Mouse (Mus musculus) right cerebral cortex, postnatal 4 days (tissue): ENCODE data around the gene Rapgef1.

Source experiments
- DNase-seq: peaks from one replicate; pipeline ENCODE4 v3.0.0-alpha.2; 2022

Gene Rapgef1

GRCm38 (mm10) chr2:29619484-29620300 lies at the start of gene Rapgef1:
Gene Rapgef1 (plus strand): TSS chr2:29619720.
- peak; percentile 92 for DNase-seq

- DNase-seq = no peak
These were observed 47.4 kb upstream of the Rapgef1 start for GRCm38 (mm10) chr2:29571921-29572700.

DNA sequence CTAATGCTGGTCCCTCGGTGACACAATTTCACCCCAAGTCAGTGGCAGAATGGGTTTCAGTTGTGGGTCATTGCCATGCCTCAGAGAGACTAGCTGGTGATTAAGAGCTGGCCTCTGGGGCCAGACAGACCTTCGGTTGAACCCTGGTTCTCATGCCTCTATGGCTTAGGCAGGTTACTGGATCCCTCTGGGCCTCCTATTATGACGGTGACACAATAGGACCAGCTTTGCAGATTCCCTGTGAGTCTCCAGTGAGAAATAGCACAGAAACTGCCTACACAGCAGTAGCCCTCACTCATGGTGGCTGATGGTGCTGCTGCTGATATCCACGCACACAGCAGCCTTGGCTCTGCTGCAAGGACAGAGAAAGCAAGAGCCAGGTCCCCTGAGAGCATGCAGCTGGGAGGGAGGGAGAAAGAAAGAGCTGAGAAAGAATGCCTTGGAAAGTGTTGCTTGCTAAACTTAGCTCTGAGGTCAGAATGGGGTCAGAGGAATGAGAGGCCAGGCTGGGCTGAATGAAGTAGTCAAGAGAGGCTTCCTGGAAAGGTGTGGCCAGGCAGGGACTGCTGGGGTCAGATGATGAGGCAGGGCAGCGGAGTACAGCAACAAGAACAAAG lies 46.6 kb upstream of the Rapgef1 start:
- DNase-seq = no peak

DNA sequence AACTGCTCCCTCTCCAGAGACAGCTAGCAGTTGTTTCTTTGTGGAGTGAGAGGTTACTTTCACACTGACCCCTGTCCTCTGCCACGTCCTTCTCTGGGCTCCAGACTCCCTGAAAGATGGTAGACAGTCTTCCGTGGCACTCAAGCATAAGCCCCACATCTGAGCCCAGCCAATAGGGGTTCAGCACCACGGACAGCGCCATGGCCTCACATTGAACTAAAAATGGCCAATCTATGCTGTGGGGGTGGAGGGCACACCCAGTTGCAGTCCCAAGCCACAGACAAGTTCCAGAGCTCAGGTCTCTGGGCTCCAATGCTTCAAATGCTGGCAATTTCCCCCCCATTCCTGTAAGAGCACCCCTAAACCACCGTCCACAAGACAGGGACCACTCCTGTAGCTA lies 45.9 kb upstream of the Rapgef1 start:
- DNase-seq = peak; percentile 34

DNA sequence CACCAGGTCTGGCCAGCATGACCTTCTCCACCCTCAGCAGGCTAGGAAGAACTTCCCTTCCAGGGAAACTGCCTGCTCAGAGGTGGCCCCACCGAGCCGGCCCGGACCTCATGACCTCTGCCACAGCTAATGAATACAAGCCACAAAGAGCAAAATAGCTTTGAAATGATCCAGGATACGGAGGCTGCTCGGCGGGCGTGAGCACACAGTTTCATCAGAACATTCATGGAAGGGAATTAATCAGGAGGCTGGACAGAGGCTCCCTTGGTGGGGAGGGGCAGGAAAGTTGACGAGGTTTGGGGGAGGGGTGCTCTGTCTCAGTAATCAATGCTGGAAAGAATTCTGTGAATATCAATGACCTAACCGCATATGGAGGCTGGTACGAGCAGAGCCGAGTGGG lies 45.3 kb upstream of the Rapgef1 start:
- DNase-seq = no peak

- peak; percentile 72 for DNase-seq
These were observed 37.1 kb upstream of the Rapgef1 start for GRCm38 (mm10) chr2:29582415-29582814.

DNA sequence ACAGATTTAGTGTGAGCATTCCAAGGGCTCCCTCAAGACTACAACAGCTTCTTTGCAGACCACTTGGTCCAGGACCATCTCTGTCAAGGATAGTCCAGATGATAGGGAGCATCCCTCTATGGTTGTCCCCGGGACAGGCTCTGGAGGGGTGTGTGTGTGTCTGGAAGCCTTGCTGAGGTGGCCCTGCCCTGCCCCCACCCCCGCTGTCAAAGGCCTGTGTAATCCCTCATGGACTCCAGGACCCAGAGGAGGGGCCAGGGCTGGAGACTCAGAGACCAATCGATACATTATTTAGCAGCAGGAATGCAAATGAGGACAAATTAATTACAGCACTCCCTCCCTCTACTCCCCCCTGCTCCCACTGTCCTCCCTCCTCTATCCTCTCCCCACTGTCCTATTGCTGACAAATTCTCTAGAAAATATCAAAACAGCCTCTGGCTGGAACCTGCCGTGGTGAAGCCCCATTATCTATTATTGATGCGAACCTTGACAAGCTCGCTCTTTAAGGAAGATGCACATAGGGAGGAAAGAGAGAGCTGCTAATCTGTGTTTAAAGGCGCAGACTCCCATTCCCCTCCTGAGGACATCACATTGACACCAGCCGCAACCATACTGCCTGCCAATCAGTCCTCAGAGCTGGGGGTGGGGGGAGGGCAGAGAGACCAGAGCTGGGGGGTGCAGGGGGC lies 33.4 kb upstream of the Rapgef1 start:
- DNase-seq = no peak

DNA sequence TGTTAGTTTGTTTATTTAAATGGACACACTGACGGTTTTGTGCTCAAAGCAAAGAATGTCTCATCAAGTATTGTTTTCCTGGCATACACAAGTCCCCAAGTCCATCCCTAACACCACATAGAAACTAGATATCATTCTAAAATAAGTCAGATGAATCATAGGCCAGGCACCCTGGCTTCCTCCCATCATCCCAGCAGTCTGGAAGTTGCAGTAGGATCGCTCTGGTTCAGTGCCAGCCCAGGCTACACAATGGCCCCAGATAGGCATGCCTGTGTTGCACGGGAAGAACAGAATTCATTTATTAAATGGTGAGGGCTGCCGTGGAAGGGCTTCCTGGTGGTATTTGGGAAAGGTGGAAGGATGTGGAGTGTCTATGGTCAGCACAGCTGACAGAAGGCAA lies 31.5 kb upstream of the Rapgef1 start:
- DNase-seq = no peak

GRCm38 (mm10) chr2:29589266-29589665 lies 30.3 kb upstream of the Rapgef1 start:
- DNase-seq = no peak

DNA sequence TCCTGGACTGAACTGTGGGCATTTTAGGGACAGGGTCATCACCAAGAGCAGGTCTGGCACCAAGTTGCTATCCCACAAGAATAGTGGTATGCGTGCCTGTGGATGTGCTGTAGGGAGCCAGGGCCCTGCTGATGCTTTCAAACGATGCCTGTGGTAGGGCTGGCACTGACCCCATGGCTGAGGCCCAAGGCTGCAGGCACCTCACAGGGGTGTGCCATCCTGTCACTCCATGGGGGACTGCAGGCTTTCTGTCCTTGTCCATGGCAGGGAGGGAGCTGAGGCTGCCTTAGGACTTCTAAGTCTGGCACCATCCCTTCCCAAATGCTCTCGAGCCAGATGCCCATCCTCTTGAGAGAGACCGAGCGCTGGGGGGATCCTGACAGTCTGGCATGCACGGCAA lies 27.9 kb upstream of the Rapgef1 start:
- DNase-seq = no peak

DNA sequence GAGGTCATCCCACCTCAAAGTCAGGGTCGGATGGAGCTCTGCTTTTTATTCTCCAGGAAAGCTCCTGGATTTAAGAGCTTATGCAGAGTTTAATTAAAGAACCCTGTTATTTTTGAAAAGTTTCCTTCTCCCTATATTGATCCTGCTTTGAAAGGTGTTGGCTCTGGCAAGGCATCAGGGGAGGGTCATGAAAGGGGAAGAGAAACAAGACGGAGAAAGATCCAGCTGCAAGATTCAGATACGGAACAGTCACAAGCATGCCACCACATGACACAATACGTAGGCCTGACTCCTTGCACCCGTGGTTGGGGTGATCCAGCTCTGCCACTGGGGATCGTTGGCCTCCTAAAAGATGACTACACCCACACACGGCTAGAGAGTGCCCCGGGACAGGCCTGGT lies 27.0 kb upstream of the Rapgef1 start:
- DNase-seq = no peak

DNA sequence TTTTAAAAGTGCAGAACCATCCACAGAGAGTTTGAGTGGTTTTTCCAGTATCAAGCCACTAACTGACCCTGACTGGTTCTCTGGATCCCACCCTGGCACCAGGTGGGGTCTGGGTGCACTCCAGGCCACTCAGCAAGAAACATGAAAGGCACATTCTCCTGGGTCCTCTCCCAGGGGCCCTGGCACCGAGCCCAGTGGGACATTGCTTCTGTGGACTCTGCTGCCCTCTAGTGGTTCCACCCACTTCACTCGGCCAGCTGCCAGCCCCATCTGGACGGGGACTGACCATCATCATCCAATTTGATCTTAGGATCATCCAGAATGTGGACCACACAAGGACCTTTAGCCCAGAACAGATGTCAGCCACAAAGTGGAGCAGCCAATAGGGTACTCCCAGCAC lies 15.6 kb upstream of the Rapgef1 start:
- peak; percentile 88 for DNase-seq

DNA sequence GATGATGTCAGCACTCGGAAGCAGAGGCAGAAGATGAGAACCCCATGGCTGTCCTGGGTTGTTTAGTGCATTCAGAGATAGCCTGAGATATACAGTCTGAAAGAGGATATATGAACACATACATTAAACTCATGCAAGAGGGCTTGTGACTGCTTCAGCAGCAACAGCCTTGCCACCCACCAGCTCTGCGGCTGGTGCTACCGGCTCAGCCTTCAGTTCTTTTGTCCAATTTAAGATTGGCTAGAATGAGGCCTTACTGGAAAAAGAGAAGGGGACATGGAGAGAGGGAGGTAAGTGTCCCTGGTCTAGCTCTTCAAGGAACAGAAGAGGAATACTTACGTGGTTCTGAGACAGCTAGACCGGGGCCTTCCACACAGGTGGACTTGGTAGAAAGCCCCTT lies 13.9 kb upstream of the Rapgef1 start:
- DNase-seq = no peak

DNA sequence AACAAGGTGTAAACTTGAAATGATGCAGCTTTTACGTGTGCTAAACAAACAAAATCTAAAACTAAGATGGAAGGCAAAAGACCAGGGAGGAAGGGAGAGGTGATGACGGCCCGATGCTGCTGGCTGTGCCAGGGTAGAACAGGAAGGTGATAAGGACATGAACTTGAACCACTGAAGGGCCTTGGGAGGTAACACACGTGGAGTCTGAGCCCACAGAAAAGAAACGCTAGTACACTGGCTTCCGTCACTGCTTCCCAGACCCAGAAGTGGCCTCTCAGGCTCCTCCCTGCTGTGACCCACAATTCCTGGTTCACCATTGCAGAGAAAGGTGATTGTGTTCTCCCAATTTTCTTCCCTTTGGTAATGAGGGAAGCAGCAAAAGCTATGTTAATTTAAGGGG lies 13.1 kb upstream of the Rapgef1 start:
- no peak for DNase-seq

DNA sequence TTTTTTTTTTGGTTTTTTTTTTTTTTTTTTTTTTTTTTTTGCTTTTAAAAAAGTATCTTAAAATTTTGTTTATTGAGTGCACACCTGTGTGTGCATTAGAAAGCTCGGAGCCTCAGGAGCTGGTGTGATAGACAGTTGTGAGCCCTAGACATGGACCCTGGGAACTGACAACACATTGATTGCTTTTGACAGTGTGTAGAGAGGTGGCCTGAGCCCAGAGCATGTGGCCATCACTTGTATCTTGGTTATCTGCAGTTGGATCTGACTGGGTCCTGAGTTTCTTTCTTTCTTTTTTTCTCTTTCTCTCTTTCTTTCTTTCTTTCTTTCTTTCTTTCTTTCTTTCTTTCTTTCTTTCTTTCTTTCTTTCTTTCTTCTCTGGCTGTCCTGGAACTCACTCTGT lies 2.2 kb upstream of the Rapgef1 start:
- DNase-seq = no peak

DNA sequence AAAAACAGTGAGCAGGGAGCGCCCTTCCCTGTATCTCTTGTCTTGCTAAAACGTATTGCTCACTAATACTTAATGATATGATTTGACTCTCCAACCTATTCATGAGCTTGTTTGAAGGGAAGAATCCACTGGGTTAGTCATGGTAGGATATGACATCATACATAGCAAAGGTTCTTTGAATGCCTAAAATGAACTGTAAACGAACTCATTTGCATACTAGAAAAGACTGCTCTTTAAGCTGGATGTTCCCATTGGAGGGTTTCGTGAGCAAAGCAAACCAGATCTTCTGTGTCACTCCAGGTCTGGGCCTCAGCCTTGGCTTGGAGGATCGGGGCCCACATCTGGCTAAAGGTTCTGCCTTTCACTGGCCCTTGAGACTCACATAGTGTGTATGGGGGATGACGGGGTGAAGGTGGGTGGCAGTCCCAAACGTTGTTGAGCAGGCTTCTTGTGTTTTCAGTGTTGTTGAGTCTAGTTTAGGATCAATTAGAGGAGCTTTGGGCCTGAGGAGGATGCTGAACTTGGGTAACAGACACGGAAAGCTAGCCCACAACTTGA lies 515 bp upstream of the Rapgef1 start:
- DNase-seq = no peak

GRCm38 (mm10) chr2:29620301-29620827 lies 844 bp downstream of the Rapgef1 start:
- peak; percentile 41 for DNase-seq

DNA sequence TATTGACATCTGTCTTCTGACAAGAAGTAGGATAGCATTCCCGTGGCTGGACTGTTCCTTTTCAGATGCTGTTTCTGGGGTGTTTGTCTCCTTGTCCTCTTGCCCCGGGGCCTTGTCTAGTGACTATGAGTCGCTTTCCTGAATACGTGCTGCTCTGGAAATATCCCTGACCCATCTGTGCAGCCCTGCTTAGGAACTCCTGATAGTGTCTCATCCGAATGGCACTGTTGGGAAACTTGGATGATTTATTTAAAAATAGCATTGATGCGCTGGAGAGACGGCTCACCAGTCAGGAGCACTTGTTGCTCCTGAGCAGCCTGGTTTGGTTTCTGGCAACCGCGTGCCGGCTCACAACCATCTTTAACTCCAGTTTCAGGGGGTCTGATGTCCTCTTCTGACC lies 1.6 kb downstream of the Rapgef1 start:
- DNase-seq = no peak

GRCm38 (mm10) chr2:29621636-29622035 lies 2.1 kb downstream of the Rapgef1 start:
- no peak for DNase-seq

- no peak for DNase-seq
These were observed 2.8 kb downstream of the Rapgef1 start for GRCm38 (mm10) chr2:29622126-29623005.

DNA sequence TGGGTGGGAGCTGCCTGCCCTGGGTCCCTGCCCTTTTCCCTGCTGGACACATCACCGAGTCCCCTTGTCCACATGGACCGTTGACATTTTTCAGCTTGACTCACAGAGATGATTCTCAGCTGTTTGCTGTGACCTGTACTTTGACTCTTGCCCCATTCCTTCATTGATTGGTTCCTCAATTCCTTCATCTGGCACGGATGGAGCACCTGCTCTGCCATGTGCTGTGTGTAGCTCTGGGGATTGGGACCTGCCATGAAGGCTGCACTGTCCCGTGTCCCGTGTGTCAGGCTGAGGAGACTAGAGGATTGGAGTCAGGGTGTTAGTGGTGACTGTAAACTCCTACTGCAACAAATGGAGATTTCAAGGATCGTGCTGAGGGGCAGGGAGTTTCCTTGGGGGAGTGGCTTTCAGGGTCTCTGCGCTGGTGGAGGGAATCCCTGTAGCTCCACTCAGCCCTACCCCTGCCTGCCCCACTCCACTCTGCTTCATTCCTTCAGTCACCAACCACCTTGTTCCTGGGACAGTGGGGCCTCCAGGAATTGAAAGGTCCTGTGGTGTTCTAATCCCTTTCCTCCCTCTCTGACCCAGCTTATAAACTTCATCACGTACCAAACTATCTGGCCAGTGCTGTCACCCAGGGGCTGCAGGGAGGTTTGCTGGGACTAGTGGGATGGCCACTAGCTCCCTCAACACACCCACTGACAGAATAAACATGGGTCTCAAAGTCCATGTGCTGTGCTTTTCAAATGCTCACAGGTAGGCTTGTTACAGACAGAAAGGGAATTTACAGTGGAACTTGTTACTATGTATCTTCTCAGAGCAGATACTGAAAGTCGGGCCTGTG lies 3.9 kb downstream of the Rapgef1 start:
- DNase-seq = no peak
